In the genomic region with DNA sequence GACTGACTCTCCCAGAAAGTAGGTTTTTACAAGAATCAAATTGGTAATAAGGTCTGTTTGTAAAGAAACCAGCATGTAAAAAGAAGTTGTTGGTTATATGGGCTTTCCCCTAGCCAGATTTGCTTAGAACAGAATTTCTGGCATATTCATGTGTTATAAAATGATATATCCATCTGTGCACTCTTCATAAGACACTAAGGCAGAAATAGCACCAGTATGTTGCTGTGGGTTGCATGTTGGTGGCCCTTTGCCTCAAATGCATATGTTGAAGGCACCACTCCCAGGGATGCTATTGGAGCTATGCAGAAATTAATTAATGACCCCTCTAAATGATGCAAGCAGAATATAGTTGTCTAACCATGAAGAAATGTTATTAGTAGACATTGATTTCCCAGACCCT, we compare ENCODE assay signal across 17 mouse cellular contexts.
"Had no signal": no experiment of that assay in that cellular context is flagged by ENCODE, and none has a peak within 500 bp of the region (broad histone marks: within the 10 kb centered on the region; RNA-seq: fewer than 3 reads in every experiment).

No protein-coding gene starts in this region.

- H3K36me3 ChIP-seq: intestine, embryonic 15.5 days; kidney, embryonic 15.5 days; limb, embryonic 15.5 days; liver, embryonic 12.5 days; neural tube, embryonic 13.5 days had no signal

- H3K4me2 ChIP-seq: intestine, embryonic 15.5 days; kidney, embryonic 15.5 days; limb, embryonic 15.5 days; liver, embryonic 12.5 days; lung, embryonic 14.5 days; midbrain, embryonic 11.5 days; neural tube, embryonic 13.5 days had no signal

- H3K27ac ChIP-seq: intestine, embryonic 15.5 days; kidney, embryonic 15.5 days; limb, embryonic 15.5 days; liver, embryonic 12.5 days; neural tube, embryonic 13.5 days had no signal

- ATAC-seq: intestine, embryonic 15.5 days; liver, embryonic 12.5 days; midbrain, embryonic 16.5 days had no signal

- H3K4me1 ChIP-seq: intestine, embryonic 15.5 days; kidney, embryonic 15.5 days; limb, embryonic 15.5 days; liver, embryonic 12.5 days had no signal

- DNase-seq: kidney, adult 2 months; kidney, postnatal 14 days; lung, embryonic 14.5 days; lung, postnatal 10 days; lung, postnatal 4 days; retina, postnatal 1 day; right cerebral cortex, postnatal 4 days; spleen, adult 18-20 months; thymus, adult 2 months; thymus, postnatal 25 days had no signal

- H3K9ac ChIP-seq: intestine, embryonic 15.5 days; kidney, embryonic 15.5 days; limb, embryonic 15.5 days; liver, embryonic 12.5 days; lung, embryonic 14.5 days; neural tube, embryonic 13.5 days had no signal

- H3K27me3 ChIP-seq: intestine, embryonic 15.5 days; kidney, embryonic 15.5 days; limb, embryonic 15.5 days; liver, embryonic 12.5 days; neural tube, embryonic 13.5 days had no signal

- H3K4me3 ChIP-seq: intestine, embryonic 15.5 days; kidney, embryonic 15.5 days; limb, embryonic 15.5 days; liver, embryonic 12.5 days; neural tube, embryonic 13.5 days had no signal

- H3K9me3 ChIP-seq: intestine, embryonic 15.5 days; kidney, embryonic 15.5 days; limb, embryonic 15.5 days; liver, embryonic 12.5 days; neural tube, embryonic 13.5 days had no signal
